Mouse (Mus musculus) kidney, adult 18-20 months (tissue): ENCODE data around the gene Gm11937.

Experiments
- DNase-seq: peaks from one replicate; pipeline ENCODE4 v3.0.0; 2021

The Gm11937 gene

DNA sequence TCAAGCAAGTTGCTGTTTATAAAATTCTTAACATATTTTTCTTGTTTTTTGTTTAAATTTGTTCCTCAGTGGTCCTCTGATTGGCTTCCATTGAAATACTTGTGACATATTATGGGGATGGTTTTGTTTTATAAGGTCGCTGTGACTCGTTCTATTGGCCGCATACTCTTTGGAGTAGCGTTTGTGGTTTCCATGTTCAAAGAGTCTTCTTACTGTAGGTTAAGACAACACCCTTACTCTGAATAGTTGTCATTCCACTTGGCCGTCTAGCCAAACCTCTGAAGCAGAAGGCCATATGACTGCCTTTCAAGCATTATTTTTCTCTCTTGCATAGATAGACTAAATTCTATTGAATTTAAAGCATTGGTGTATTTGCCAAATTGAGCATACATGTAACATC, 28.9 kb downstream of the Gm11937 start:
- no peak for DNase-seq

- no peak for DNase-seq
Measured at GRCm38 (mm10) chr11:99580636-99581035, 29.4 kb downstream of the Gm11937 start, which contains the start of gene Krtap1-5. Gene Krtap1-5 (minus strand): TSS chr11:99581016.

GRCm38 (mm10) chr11:99574106-99574505, 35.9 kb downstream of the Gm11937 start:
- peak; percentile 72 for DNase-seq

- DNase-seq, result no peak
Measured at GRCm38 (mm10) chr11:99573164-99573563, 36.8 kb downstream of the Gm11937 start.

DNA sequence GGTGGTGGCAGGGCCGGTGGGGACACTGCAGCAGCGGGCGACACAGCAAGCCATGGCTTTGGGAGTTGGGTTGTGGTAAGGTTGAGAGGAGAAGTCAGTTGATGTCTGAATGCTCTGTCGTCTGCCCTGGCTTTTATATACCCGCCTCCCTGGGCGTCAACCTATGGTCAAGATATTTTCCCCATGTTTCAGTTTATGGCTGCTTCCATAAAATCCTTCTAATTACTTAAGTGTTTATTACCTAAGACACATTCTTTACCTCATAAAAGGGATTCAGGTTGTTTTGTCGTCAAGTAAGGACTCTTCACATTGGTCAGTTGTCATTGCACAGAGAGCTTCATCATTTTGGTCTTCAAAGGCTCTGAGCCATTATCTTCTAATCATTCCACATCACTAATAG, 43.5 kb downstream of the Gm11937 start, which contains the start of gene Krtap3-1:
Gene Krtap3-1 (minus strand): TSS at position 101 of the 400 bp plus-strand sequence.
- DNase-seq, result no peak

- DNase-seq, result no peak
Measured at GRCm38 (mm10) chr11:99562580-99562979, 47.4 kb downstream of the Gm11937 start.
